Mouse (Mus musculus) embryonic fibroblast, embryonic 13.5 days (primary cell): ENCODE measurements around the gene Pgc.

Source experiments
- CTCF ChIP-seq: IDR thresholded peaks from 2 replicates; pipeline ENCODE4 v1.5.1; 2011; ENCODE audit warnings: mild to moderate bottlenecking, control low read depth, low read length, moderate library complexity, borderline replicate concordance; ENCODE audit not compliant: insufficient read depth
- POLR2A ChIP-seq: IDR thresholded peaks from 2 replicates; pipeline ENCODE4 v1.6.1; 2011; ENCODE audit warnings: low read depth, mild to moderate bottlenecking, control low read depth, low read length, moderate library complexity

DNA sequence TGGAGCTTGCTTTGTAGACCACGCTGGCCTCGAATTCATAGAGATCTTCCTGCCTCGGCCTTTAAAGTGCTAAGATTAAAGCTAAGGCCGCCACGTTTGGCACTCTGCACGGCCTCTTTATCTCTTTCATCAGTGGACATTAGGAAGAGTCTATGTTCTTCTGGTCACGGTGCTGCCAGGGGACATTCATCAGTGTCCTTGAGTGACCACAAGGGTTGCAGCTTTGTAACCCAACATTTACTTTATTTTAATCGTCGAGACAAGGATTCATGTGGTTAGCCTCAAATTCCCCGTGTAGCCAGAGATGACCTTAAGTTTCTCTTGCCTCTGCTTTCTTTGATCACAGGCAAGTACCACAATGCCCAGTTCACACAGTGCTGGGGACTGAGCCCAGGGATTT is 53.8 kb downstream of the Pgc start:
- no peak for TF ChIP-seq CTCF
- TF ChIP-seq POLR2A = no peak
